Mouse (Mus musculus) heart, embryonic 16.5 days (tissue): ENCODE results near the gene Plp1. TPM values are rescaled to one million over a fixed set of nuclear protein-coding genes. Genes with fewer than 3 reads are reported as not detected.

Experiments used
- ATAC-seq: fragments of 200-750 bp; cut with Nextera tagmentation; replicated peaks from 2 replicates; pipeline ENCODE4 v1.8.0; 2017; ENCODE audit warnings: moderate number of reproducible peaks; ENCODE audit not compliant: insufficient read depth, low FRiP score; ENCODE audit errors: extremely low read depth
- H3K27ac ChIP-seq: fragments of 300-500 bp; sonication (generic); 2 replicates; pipeline ENCODE4 v1.5.1; 2014; ENCODE audit warnings: mild to moderate bottlenecking, low read length, control low read depth, moderate library complexity
- H3K27me3 ChIP-seq: fragments of 300-500 bp; sonication (generic); 2 replicates; pipeline ENCODE4 v1.6.1; 2014; ENCODE audit warnings: low read length, mixed read lengths; ENCODE audit not compliant: control insufficient read depth, insufficient read depth
- H3K36me3 ChIP-seq: fragments of 300-500 bp; sonication (generic); 2 replicates; pipeline ENCODE4 v1.6.1; 2014; ENCODE audit not compliant: control insufficient read depth, insufficient read depth
- H3K4me1 ChIP-seq: fragments of 300-500 bp; sonication (generic); 2 replicates; pipeline ENCODE4 v1.6.1; 2014; ENCODE audit warnings: low read length, mixed read lengths; ENCODE audit not compliant: control insufficient read depth, insufficient read depth
- H3K4me2 ChIP-seq: fragments of 300-500 bp; sonication (generic); 2 replicates; pipeline ENCODE4 v1.6.1; 2014; ENCODE audit warnings: low read depth, mild to moderate bottlenecking, control low read depth, low read length
- H3K4me3 ChIP-seq: fragments of 300-500 bp; sonication (generic); 2 replicates; pipeline ENCODE4 v1.5.1; 2014; ENCODE audit warnings: mild to moderate bottlenecking, control low read depth, low read length
- H3K9ac ChIP-seq: fragments of 300-500 bp; sonication (generic); 2 replicates; pipeline ENCODE4 v1.6.1; 2014; ENCODE audit warnings: low read length, control low read depth
- H3K9me3 ChIP-seq: fragments of 300-500 bp; sonication (generic); replicated peaks from 2 replicates; pipeline ENCODE4 v1.6.1; 2016; ENCODE audit warnings: low read length; ENCODE audit not compliant: control insufficient read depth
- WGBS: fragments of 180-500 bp; shearing (Covaris S2); extraction: QIAGEN DNeasy Blood & Tissue Kit; methylation state at CpG from one replicate; pipeline ENCODE4 v1.1.7; 2014; 5-methylcytosine and 5-hydroxymethylcytosine counted together
- polyA plus RNA-seq: library from polyadenylated mRNA; unstranded; fragments of >200 nt; fragmentation: Nextera tagmentation; extraction: Ambion mirVana; gene quantifications from 2 replicates; pipeline ENCODE4 v1.2.1, GENCODE M21; 2015

The Plp1 gene
- polyA plus RNA-seq, 1 experiment from 2014 or later: 4.0 TPM

- ATAC-seq: no peak
- Histone ChIP-seq H3K36me3 (no peaks in the 10 kb centered on the region), H3K4me3 (no peak overlapping the region)
These were observed 2.5 kb downstream of the Plp1 start for GRCm38 (mm10) chrX:136825016-136825415.

GRCm38 (mm10) chrX:136828610-136829009 is 6.1 kb downstream of the Plp1 start:
- ATAC-seq: no peak
- no peak overlapping the region for H3K27ac ChIP-seq
- H3K9ac ChIP-seq: no peak overlapping the region

More at GRCm38 (mm10) chrX:136825016-136825415, 2.5 kb downstream of the Plp1 start:
- Histone ChIP-seq H3K4me1 (no peaks in the 10 kb centered on the region), H3K9me3 (no peaks in the 10 kb centered on the region), H3K27ac (no peak overlapping the region), H3K9ac (no peak overlapping the region), H3K27me3 (no peaks in the 10 kb centered on the region; the same call in 1 of the 2 replicates), H3K4me2 (no peak overlapping the region)
- WGBS: 76% methylated on average over 4 of the region's 4 CpGs

DNA sequence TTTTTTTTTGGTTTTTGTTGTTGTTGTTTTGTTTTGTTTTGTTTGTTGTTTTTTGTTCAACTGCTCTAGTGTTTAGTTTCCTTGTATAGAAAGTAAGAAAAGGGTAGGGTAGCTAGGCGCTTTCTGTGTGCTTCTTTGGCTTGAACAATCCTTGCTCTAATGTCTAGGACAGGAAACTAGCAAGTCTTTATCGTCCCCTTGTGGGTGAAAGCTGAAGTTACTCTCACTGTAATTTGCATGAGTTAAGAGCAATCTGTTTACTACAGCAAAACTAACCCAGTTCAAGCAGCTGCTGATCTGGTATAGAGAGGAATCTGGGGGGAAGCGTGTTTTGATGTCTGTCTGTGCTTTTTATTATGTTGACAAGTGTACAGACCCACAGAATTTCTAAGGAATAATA is 27.8 kb downstream of the Plp1 start:
- WGBS: 24% methylated on average over 3 of the region's 3 CpGs
- no peak for ATAC-seq
- Histone ChIP-seq H3K9me3 (no peaks in the 10 kb centered on the region), H3K4me2 (no peak overlapping the region), H3K27ac (no peak overlapping the region), H3K27me3 (no peaks in the 10 kb centered on the region), H3K36me3 (no peaks in the 10 kb centered on the region), H3K4me3 (no peak overlapping the region), H3K9ac (no peak overlapping the region), H3K4me1 (no peaks in the 10 kb centered on the region)

More at GRCm38 (mm10) chrX:136828610-136829009, 6.1 kb downstream of the Plp1 start:
- Histone ChIP-seq H3K27me3 (no peaks in the 10 kb centered on the region; the same call in 1 of the 2 replicates), H3K4me1 (no peaks in the 10 kb centered on the region), H3K9me3 (no peaks in the 10 kb centered on the region), H3K36me3 (no peaks in the 10 kb centered on the region), H3K4me3 (no peak overlapping the region), H3K4me2 (no peak overlapping the region)

- Histone ChIP-seq H3K4me1 (no peaks in the 10 kb centered on the region), H3K9me3 (no peaks in the 10 kb centered on the region), H3K27me3 (no peaks in the 10 kb centered on the region), H3K4me3 (peak within 1 kb of the TSS; percentile 59), H3K36me3 (no peaks in the 10 kb centered on the region), H3K27ac (no peak within 1 kb of the TSS), H3K4me2 (peak within 1 kb of the TSS; percentile 78), H3K9ac (peak within 1 kb of the TSS; percentile 58)
- 0 out of 2 replicates have a peak, but pooled peaks have one; percentile 32 for ATAC-seq
- 16% methylated on average over 26 of the region's 36 CpGs for WGBS
These were observed 45.9 kb downstream of the Plp1 start, which contains the start of gene Rab9b for GRCm38 (mm10) chrX:136868061-136869040. TSS of gene Rab9b (minus strand) at chrX:136868755.

Other genes with a start within 250 kb of the Plp1 start
- gene Tceal3, start 231.8 kb upstream of the Plp1 start, polyA plus RNA-seq: 2.5 and 2.8 TPM in 2 replicates
- gene Tceal1, start 114.7 kb upstream of the Plp1 start, polyA plus RNA-seq: 8.7 and 9.3 TPM in 2 replicates
- 292 and 337 TPM in 2 replicates for gene Morf4l2, start 79.0 kb upstream of the Plp1 start, polyA plus RNA-seq
- not detected in 2 replicates for gene Glra4, start 42.5 kb upstream of the Plp1 start, polyA plus RNA-seq
- gene Rab9b, start 46.1 kb downstream of the Plp1 start, polyA plus RNA-seq: 0.20 and 0.24 TPM in 2 replicates
- not detected in 2 replicates for gene H2bfm, start 104.7 kb downstream of the Plp1 start, polyA plus RNA-seq
- gene Tmsb15b2, start 152.8 kb downstream of the Plp1 start, polyA plus RNA-seq: 8.4 and 10.8 TPM in 2 replicates
- gene Tmsb15l, start 154.2 kb downstream of the Plp1 start, polyA plus RNA-seq: 1.5 and 1.9 TPM in 2 replicates
- gene Tmsb15b1, start 154.2 kb downstream of the Plp1 start, polyA plus RNA-seq: 10.1 and 12.4 TPM in 2 replicates
- gene Zcchc18, start 170.5 kb downstream of the Plp1 start, polyA plus RNA-seq: 1.9 and 2.0 TPM in 2 replicates
- gene Slc25a53, start 215.6 kb downstream of the Plp1 start, polyA plus RNA-seq: 4.5 and 4.9 TPM in 2 replicates
- 3.5 and 4.1 TPM in 2 replicates for gene Fam199x, start 226.9 kb downstream of the Plp1 start, polyA plus RNA-seq